Mouse (Mus musculus) E14TG2a.4 (cell line): Measurements from ENCODE around the gene Areg.

ENCODE experiments used
- CTCF ChIP-seq: conservative IDR thresholded peaks from 2 replicates; pipeline ENCODE4 v1.5.1; 2014; ENCODE audit warnings: low read length
- NANOG ChIP-seq: IDR thresholded peaks from 2 replicates; pipeline ENCODE4 v1.6.1; 2014; ENCODE audit warnings: borderline replicate concordance, low read length, mixed read lengths
- POU5F1 ChIP-seq: IDR thresholded peaks from 2 replicates; pipeline ENCODE4 v1.6.1; 2014; ENCODE audit warnings: low read length, borderline replicate concordance

- TF ChIP-seq CTCF, result no peak
- TF ChIP-seq POU5F1, result no peak
- no peak for TF ChIP-seq NANOG
Observed at GRCm38 (mm10) chr5:91124140-91124539, 15.3 kb upstream of the Areg start.
